Mouse (Mus musculus) layer of hippocampus, postnatal 14 days (tissue): Measurements from ENCODE around the gene Golph3l. TPM values are rescaled to one million over a fixed set of nuclear protein-coding genes. Genes with fewer than 3 reads are reported as not detected.

Experiments
- total RNA-seq, 2 experiments: library from RNA; stranded (reverse); gene quantifications; 2 replicates each; pipeline ENCODE4 v1.2.3; 2021

Gene Golph3l
- total RNA-seq, 2 experiments from 2014 or later = 20.6 to 22.2 TPM

Other genes starting within 250 kb of the Golph3l start
- 10 to 100 TPM; 40.7 to 40.8 TPM for gene Setdb1, start 231.7 kb upstream of the Golph3l start, total RNA-seq
- gene 4930558C23Rik, start 186.1 kb upstream of the Golph3l start, total RNA-seq = not detected
- gene Arnt, start 154.5 kb upstream of the Golph3l start, total RNA-seq = 10 to 100 TPM; 35.7 to 36.9 TPM
- 1 to 10 TPM; 7.1 to 8.0 TPM for gene Ctsk, start 89.7 kb upstream of the Golph3l start, total RNA-seq
- gene Ctss, start 62.1 kb upstream of the Golph3l start, total RNA-seq = 10 to 100 TPM; 32.3 to 35.9 TPM
- not detected for gene Hormad1, start 29.3 kb upstream of the Golph3l start, total RNA-seq
- gene Ensa, start 36.1 kb downstream of the Golph3l start, total RNA-seq = 100 to 1,000 TPM; 288 to 297 TPM
- gene Mcl1, start 69.9 kb downstream of the Golph3l start, total RNA-seq = 10 to 100 TPM; 64.6 to 65.1 TPM
- gene Adamtsl4, start 99.0 kb downstream of the Golph3l start, total RNA-seq = 1 to 10 TPM; 3.0 to 4.1 TPM
- 10 to 100 TPM; 12.2 to 13.7 TPM for gene Ecm1, start 150.6 kb downstream of the Golph3l start, total RNA-seq
- 10 to 100 TPM; 39.9 to 40.0 TPM for gene Tars2, start 171.3 kb downstream of the Golph3l start, total RNA-seq
- 10 to 100 TPM; 60.4 to 63.5 TPM for gene Rprd2, start 229.9 kb downstream of the Golph3l start, total RNA-seq